Mouse (Mus musculus) liver, embryonic 11.5 days (tissue): ENCODE data around the gene Psmb4. TPM values are rescaled to one million over a fixed set of nuclear protein-coding genes. Genes with fewer than 3 reads are reported as not detected.

Source experiments
- ATAC-seq: fragments of 200-750 bp; cut with Nextera tagmentation; replicated peaks from 2 replicates; pipeline ENCODE4 v1.8.0; 2017; ENCODE audit warnings: moderate number of reproducible peaks, mild to moderate bottlenecking, moderate TSS enrichment, moderate library complexity; ENCODE audit not compliant: low FRiP score
- DNase-seq: peaks from one replicate; pipeline ENCODE4 v3.0.0-alpha.2; 2017; ENCODE audit warnings: low spot score
- H3K27ac ChIP-seq: fragments of 300-500 bp; sonication (generic); 2 replicates; pipeline ENCODE4 v1.5.1; 2014; ENCODE audit warnings: mild to moderate bottlenecking, low read depth, low read length, control low read depth
- H3K27me3 ChIP-seq: fragments of 300-500 bp; sonication (generic); replicated peaks from 2 replicates; pipeline ENCODE4 v1.6.1; 2014; ENCODE audit warnings: low read length, mixed read lengths; ENCODE audit not compliant: control insufficient read depth, insufficient read depth
- H3K36me3 ChIP-seq: fragments of 300-500 bp; sonication (generic); 2 replicates; pipeline ENCODE4 v1.6.1; 2014; ENCODE audit warnings: mild to moderate bottlenecking, low read length, moderate library complexity, mixed read lengths; ENCODE audit not compliant: control insufficient read depth, insufficient read depth
- H3K4me1 ChIP-seq: fragments of 300-500 bp; sonication (generic); replicated peaks from 2 replicates; pipeline ENCODE4 v1.6.1; 2014; ENCODE audit warnings: low read length, mixed read lengths; ENCODE audit not compliant: control insufficient read depth, insufficient read depth
- H3K4me2 ChIP-seq: fragments of 300-500 bp; sonication (generic); 2 replicates; pipeline ENCODE4 v1.6.1; 2014; ENCODE audit warnings: mild to moderate bottlenecking, control low read depth, moderate library complexity
- H3K4me3 ChIP-seq: fragments of 300-500 bp; sonication (generic); 2 replicates; pipeline ENCODE4 v1.5.1; 2014; ENCODE audit warnings: low read depth, low read length, control low read depth
- H3K9ac ChIP-seq: fragments of 300-500 bp; sonication (generic); 2 replicates; pipeline ENCODE4 v1.6.1; 2014; ENCODE audit warnings: low read depth, low read length, control low read depth
- H3K9me3 ChIP-seq: fragments of 300-500 bp; sonication (generic); 2 replicates; pipeline ENCODE4 v1.6.1; 2016; ENCODE audit warnings: low read length, inconsistent platforms, mixed read lengths; ENCODE audit not compliant: control insufficient read depth
- WGBS: fragments of 180-500 bp; shearing (Covaris S2); extraction: QIAGEN DNeasy Blood & Tissue Kit; methylation state at CpG from one replicate; pipeline ENCODE4 v1.1.7; 2014; 5-methylcytosine and 5-hydroxymethylcytosine counted together
- polyA plus RNA-seq: library from polyadenylated mRNA; unstranded; fragments of >200 nt; fragmentation: Nextera tagmentation; extraction: Ambion mirVana; gene quantifications from 2 replicates; pipeline ENCODE4 v1.2.1, GENCODE M21; 2014

Psmb4 gene
- polyA plus RNA-seq, 1 experiment from 2014 or later = 342 TPM

DNA sequence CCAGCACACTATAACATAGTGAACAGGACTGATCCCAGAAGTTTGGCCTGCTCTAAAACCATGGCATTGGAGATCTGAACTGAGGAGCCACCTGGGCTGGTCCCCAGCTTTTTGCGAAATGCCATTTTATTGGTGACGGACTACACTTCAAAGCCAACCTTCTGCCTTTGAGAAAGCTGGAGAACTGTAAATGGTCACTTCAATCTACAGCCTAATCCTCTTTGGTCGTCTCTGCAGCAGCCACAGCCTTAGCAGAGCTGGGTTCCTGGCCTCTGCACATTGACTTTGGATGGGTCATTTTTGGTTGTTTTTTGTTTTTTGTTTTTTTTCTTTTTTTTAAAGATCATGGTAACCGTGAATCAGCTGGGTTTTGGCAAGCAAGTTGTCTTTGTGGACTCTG is 4.9 kb downstream of the Psmb4 start:
- no peak overlapping the region for H3K4me3 ChIP-seq
- DNase-seq (no peak), ATAC-seq (no peak)
- H3K4me2 ChIP-seq = no peak overlapping the region
- 78% methylated on average over 4 of the region's 4 CpGs for WGBS
- peaks cover 11% of the 10 kb centered on the region for H3K4me1 ChIP-seq
- H3K9me3 ChIP-seq = no peaks in the 10 kb centered on the region
- H3K9ac ChIP-seq = no peak overlapping the region
- H3K36me3 ChIP-seq = peaks cover 44% of the 10 kb centered on the region
- H3K27ac ChIP-seq = no peak overlapping the region
- no peaks in the 10 kb centered on the region for H3K27me3 ChIP-seq

DNA sequence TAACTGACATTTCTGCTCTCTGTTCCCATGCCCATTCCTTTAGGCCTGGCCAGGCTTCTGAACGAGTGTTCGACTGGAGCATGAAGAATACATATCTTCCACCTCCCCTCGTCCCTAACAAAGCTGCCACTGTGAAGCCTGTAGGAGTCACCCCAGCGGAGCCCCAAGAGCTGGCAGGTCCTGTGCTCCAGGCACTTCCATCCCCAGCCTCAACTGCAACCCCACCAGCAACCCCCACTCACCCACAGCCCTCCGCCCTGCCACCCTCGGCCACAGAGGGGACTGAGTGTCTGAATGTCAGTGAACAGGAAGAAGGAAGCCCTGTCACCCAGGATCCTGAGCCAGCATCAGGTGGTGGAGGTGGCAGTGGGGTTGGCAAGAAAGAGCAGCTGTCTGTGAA is 8.1 kb downstream of the Psmb4 start:
- Histone ChIP-seq H3K27me3 (no peaks in the 10 kb centered on the region), H3K4me2 (no peak overlapping the region), H3K27ac (no peak overlapping the region), H3K36me3 (peaks cover 46% of the 10 kb centered on the region), H3K9ac (no peak overlapping the region), H3K4me3 (no peak overlapping the region), H3K9me3 (no peaks in the 10 kb centered on the region), H3K4me1 (no peaks in the 10 kb centered on the region)
- no peak for DNase-seq
- no peak for ATAC-seq
- WGBS = 91% methylated on average over 6 of the region's 6 CpGs

DNA sequence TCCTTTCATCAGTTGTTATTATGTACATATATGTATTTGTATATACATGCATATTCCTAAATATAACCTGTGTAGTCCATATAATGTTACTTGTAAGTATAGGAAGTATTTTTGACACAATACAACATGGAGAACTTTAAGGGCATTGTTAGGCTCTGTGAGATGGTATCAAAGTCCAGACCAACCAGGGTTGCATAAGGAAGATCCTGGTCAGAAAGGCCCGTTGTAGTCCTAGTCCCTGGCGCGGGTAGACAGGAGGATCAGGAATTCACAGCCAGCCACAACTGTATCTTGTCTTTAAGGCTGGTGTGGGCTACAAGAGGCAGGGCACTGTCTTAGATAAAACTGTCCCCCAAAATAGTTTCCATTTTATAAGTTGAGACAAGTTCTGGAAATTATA is 17.8 kb downstream of the Psmb4 start:
- H3K36me3 ChIP-seq = peaks cover 48% of the 10 kb centered on the region
- no peaks in the 10 kb centered on the region for H3K4me1 ChIP-seq
- no peak overlapping the region for H3K9ac ChIP-seq
- ATAC-seq (no peak), DNase-seq (no peak)
- no peaks in the 10 kb centered on the region for H3K27me3 ChIP-seq
- no peak overlapping the region for H3K4me2 ChIP-seq
- H3K9me3 ChIP-seq = no peaks in the 10 kb centered on the region
- 90% methylated on average over 3 of the region's 3 CpGs for WGBS
- H3K27ac ChIP-seq = no peak overlapping the region
- no peak overlapping the region for H3K4me3 ChIP-seq

DNA sequence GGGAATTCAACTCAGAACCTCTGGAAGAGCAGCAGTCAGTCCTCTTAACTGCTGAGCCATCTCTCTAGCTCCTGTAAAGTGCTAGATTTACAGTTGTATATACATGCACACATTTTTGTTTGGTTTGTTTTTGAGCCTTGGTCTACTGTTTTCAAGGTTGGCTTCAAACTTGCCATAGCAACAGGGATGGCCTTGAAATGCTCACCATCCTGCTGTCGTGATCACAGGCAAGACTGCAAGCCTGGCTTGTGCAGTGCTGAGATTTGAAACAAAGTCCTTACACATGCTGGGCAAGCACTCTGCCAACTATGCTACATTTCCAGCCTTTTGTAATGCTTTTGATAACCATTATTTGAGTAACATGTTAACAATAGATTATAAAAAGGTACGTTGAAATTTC is 27.3 kb downstream of the Psmb4 start:
- H3K9ac ChIP-seq = no peak overlapping the region
- DNase-seq (no peak), ATAC-seq (no peak)
- peaks cover 45% of the 10 kb centered on the region for H3K36me3 ChIP-seq
- no peaks in the 10 kb centered on the region for H3K27me3 ChIP-seq
- WGBS = 82% methylated on average over 2 of the region's 2 CpGs
- H3K27ac ChIP-seq = no peak overlapping the region
- H3K4me3 ChIP-seq = no peak overlapping the region
- H3K4me1 ChIP-seq = no peaks in the 10 kb centered on the region
- no peaks in the 10 kb centered on the region for H3K9me3 ChIP-seq
- no peak overlapping the region for H3K4me2 ChIP-seq

DNA sequence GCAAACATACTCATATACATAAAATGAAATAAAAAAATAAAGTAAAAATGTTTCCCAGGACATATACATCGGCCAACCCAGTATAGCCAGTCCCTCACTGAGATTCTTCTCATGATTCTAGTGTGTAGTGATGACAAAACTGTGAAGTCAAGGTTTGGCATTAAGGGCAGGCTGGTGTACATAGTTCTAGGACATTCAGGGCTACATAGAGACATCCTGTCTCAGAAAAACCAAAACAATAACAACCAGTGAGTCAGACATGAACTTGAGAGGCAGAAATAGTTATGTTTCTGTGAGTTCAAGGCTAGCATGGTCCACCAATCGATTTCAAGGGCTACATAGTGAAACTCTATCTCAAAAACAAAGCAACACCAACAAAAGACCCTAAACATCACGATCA is 34.5 kb downstream of the Psmb4 start:
- H3K9ac ChIP-seq = no peak overlapping the region
- 78% methylated on average over 3 of the region's 3 CpGs for WGBS
- no peak overlapping the region for H3K4me3 ChIP-seq
- no peak overlapping the region for H3K27ac ChIP-seq
- H3K4me2 ChIP-seq = no peak overlapping the region
- DNase-seq (no peak), ATAC-seq (no peak)
- H3K9me3 ChIP-seq = no peaks in the 10 kb centered on the region
- peaks cover 16% of the 10 kb centered on the region for H3K36me3 ChIP-seq
- H3K27me3 ChIP-seq = no peaks in the 10 kb centered on the region
- H3K4me1 ChIP-seq = no peaks in the 10 kb centered on the region; the same call in 1 of the 2 replicates

DNA sequence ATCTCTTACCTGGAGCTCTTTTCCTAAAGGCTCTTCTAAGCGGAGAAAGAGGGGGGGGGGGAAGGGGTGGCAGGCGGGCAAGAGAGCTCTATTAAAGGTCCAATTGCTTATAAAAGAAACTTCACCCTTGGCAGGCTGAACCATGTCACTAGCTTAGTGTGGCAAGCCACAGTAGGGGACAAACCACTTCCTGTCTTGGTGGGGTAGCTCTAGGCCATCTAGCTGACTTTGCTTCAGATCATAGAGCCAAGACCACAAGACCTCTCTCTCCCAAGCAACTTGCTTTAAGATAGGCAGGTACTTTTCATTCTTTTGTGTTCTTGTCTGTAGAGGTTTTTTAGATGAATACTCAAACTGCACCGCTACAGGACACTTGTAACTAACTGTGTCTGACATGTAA is 35.0 kb downstream of the Psmb4 start:
- no peak for ATAC-seq
- WGBS = 47% methylated on average over 3 of the region's 3 CpGs
- no peak overlapping the region for H3K4me3 ChIP-seq

DNA sequence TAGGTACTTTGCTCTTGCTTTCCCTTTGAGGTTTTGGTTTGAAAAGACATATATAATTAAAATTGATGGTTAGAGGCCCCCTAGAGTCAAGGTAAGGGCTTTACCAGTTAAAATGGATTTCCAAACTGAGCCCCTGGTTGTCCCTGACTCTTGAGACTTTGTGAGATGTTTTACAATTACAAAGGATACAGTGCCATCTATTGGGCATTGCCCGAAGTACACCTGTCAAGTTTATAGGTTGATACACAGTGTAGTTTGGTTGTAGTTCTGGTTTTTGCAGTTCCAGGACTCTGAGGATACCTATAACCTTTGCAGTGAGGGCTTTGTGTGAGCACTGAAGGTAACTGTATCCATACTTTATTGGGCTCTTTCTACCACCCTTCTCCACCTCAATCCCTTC is 37.4 kb downstream of the Psmb4 start:
- H3K4me2 ChIP-seq = no peak overlapping the region
- 8% methylated on average over 1 of the region's 1 CpGs for WGBS
- no peak overlapping the region for H3K27ac ChIP-seq
- no peaks in the 10 kb centered on the region for H3K9me3 ChIP-seq
- DNase-seq (no peak), ATAC-seq (peak; percentile 49; the same call in 1 of the 2 replicates)
- no peaks in the 10 kb centered on the region for H3K36me3 ChIP-seq
- H3K4me1 ChIP-seq = no peaks in the 10 kb centered on the region; the same call in 1 of the 2 replicates
- no peaks in the 10 kb centered on the region for H3K27me3 ChIP-seq
- no peak overlapping the region for H3K9ac ChIP-seq
- H3K4me3 ChIP-seq = no peak overlapping the region

More for the DNA sequence above, 35.0 kb downstream of the Psmb4 start:
- Histone ChIP-seq H3K27ac (no peak overlapping the region), H3K4me2 (no peak overlapping the region), H3K27me3 (no peaks in the 10 kb centered on the region), H3K4me1 (no peaks in the 10 kb centered on the region; the same call in 1 of the 2 replicates), H3K9ac (no peak overlapping the region), H3K9me3 (no peaks in the 10 kb centered on the region), H3K36me3 (peaks cover 13% of the 10 kb centered on the region)
- DNase-seq = no peak

DNA sequence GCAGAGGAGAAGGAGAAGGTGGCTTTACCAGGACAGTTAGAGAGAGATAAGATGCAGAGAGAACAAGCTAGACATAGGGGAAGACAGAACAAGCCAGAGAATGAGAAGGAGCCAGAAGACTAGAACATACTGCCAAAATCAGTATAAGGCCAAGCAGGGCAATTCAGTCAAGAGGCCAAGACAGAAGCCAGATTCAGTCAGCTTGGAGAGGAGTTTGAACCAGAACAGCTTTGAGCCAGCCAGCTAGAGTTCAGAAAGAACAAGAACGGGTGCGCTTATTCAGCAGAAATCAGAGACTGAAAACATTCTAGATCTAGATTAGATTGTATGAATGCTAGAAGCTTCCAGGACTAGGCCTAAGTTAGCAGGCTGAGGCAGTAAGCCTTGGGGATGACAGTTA is 39.4 kb downstream of the Psmb4 start:
- Histone ChIP-seq H3K4me2 (no peak overlapping the region), H3K27ac (no peak overlapping the region), H3K4me3 (no peak overlapping the region), H3K9me3 (no peaks in the 10 kb centered on the region), H3K27me3 (no peaks in the 10 kb centered on the region), H3K4me1 (no peaks in the 10 kb centered on the region; the same call in 1 of the 2 replicates), H3K9ac (no peak overlapping the region), H3K36me3 (no peaks in the 10 kb centered on the region)
- 88% methylated on average over 2 of the region's 2 CpGs for WGBS
- DNase-seq (no peak), ATAC-seq (no peak)

DNA sequence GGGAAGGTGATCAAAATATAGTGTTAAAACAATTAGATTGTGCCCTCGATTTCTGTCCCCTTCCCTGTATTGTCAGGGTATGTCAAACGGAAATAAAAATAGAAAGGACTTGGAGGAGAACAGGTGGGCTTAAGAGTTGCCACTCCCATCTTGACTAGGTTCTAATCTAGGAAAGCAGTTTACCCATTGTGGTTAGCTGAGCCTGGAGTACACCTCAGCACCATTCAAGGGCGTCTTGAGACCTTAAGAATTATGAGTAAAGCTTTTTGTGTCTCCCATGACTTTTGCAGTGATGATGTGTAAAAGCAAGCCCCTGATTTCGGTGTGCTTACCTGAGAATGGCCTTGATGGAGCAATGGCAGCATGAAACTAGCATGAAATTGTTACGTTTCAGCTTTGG is 47.7 kb downstream of the Psmb4 start:
- DNase-seq (no peak), ATAC-seq (no peak)
- Histone ChIP-seq H3K4me2 (peak overlapping the region; percentile 69), H3K27me3 (no peaks in the 10 kb centered on the region), H3K9ac (no peak overlapping the region), H3K36me3 (no peaks in the 10 kb centered on the region), H3K4me3 (peak overlapping the region; percentile 76), H3K27ac (peak overlapping the region; percentile 50; the same call in 1 of the 2 replicates), H3K4me1 (peaks cover 17% of the 10 kb centered on the region), H3K9me3 (no peaks in the 10 kb centered on the region)
- WGBS = 65% methylated on average over 5 of the region's 5 CpGs
